Mouse (Mus musculus): ENCODE results near the gene Fntb. TPM values are rescaled to one million over a fixed set of nuclear protein-coding genes. Genes with fewer than 3 reads are reported as not detected.
A peak's percentile ranks its signal among the peaks of the same experiment; 100 is the strongest.

Gene Fntb
- total RNA-seq (2014; fragmentation: Nextera tagmentation) (17.4 and 19.3 TPM in 2 replicates), total RNA-seq (2017) (5.2 and 8.8 TPM in 2 replicates)

DNA sequence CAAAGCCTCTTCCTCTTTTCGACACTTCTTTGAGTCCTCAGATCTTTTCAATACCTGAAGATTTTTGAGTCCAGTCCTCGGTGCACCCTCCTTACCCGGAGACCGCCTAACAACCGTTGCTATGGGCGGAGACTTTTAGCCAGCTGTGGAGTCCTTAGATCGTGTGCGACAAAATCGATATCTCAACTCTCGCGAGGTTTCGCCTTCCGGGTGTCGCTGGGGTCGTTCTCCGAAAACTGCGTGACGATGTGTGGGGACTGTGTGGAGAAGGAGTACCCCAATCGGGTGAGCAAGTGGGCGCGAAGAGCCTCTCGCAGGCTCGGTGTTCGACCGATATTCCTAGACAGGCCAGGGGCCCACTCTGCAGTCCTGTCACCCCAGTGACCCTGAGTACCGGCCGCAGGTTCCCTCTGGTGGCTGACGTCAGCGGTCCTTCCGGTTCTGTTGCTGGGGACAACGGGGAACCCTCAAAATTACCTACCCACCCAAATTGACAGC lies at the start of gene Fntb, which contains the start of gene Churc1:
Gene Fntb, plus strand, starts transcription at position 236 of the 498 bp plus-strand sequence.
Gene Churc1, plus strand, starts transcription at position 185 of the 498 bp plus-strand sequence.
- peak; percentile 98 for ATAC-seq (replicated peaks; ENCODE audit: poor library complexity, severe bottlenecking)

DNA sequence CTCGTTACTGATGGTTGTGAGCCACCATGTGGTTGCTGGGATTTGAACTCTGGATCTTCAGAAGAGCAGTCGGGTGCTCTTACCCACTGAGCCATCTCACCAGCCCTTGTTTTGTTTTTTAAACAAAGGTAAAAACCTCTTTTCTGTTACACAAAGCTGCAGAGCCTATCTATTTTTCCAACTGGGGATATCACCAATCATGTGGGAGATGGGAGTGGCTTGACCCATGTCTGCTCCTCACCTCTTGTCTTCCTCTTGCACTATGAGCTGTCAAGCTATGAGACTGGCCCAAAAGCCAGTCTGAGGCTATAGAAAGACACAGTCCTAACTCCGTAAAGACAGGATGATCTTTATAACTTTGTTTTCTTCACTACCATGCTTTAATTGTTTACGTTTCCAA lies 47.0 kb upstream of the Fntb start:
- ATAC-seq (replicated peaks; ENCODE audit: poor library complexity, severe bottlenecking): no peak

DNA sequence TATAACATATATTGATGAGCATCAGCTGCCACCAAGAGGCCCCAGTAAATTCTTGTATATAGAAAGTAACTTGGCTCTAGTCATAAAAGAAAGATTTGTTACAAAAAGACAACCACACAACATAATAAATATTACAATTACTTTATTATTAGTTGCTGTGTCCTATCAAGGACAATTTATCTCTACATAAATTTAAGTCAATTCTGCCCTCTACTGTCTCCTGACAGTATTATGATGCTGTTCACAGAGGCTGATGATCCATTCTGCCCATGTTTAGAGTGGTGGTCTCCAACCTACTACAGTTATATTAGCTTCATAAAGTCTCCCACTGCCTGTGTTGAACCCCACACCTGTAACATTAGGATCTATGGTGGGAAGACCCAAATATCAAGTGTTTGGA lies 44.8 kb upstream of the Fntb start:
- no peak for ATAC-seq (replicated peaks; ENCODE audit: poor library complexity, severe bottlenecking)

DNA sequence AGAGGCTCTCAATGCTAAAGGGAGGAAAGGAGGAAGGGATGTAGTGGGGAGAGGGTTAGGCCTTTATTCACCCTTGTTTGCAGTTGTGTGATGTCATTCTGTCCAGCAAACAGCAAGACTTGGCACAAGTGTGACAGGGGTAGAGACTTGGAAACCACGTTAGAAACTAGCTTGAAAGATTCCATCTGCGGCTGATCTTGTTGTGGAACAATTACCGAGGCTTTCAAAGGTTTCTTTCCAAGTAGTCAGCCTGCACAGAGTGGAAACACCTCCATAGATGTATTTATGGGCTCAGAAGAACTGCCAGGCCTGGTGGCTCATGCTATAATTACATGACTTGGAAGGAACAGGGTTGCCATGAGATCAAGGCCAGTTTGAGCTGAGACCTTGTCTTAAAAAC lies 43.4 kb upstream of the Fntb start:
- ATAC-seq (replicated peaks; ENCODE audit: poor library complexity, severe bottlenecking): no peak

DNA sequence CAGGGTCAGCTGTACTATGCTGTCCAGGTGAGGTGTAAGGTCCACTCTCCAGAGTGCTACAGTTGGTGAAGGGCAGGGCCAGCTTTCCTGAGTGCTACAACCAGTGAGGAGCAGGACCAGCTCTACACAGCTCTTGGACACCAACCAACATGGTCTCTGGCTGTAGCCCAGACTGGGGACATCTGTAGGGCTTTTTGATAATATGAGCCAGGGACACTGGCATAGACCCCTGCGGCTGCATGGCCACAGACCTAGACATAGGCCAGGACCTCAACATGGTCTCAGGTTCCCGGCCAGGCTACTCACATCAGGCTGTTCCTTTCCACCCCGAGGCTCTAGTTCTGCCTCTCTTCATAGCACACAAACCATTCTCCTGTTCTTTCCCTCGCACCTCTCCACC lies 37.4 kb upstream of the Fntb start:
- no peak for ATAC-seq (replicated peaks; ENCODE audit: poor library complexity, severe bottlenecking)

DNA sequence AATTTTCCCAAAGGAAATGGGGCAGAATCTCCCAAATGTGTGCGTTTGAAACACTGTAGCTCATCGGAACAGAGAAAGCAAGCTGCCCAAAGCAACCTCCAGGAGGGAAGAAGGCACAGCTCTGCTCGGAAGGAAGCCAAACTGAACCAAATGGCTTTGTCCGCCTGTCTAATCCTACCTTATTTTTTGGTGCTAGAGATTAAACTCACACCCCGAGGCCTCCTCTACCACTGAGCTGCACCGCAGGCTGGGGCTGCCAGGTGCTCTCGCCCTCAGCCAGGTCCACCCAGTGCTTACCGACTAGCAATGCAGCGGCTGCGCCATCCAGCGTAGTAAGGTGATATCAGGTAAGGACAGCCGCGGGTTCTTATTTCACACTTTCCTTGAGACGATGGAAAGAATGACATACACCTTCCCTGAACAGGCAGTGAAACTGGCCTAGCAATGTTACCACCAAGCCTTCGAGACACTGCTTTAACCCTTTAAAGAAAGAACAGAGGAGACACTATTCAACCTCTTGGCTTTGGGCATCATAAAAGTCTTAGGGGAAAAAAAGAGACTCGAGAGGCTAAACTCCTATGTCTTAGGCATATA lies 14.4 kb upstream of the Fntb start:
- no peak for ATAC-seq (replicated peaks; ENCODE audit: poor library complexity, severe bottlenecking)

DNA sequence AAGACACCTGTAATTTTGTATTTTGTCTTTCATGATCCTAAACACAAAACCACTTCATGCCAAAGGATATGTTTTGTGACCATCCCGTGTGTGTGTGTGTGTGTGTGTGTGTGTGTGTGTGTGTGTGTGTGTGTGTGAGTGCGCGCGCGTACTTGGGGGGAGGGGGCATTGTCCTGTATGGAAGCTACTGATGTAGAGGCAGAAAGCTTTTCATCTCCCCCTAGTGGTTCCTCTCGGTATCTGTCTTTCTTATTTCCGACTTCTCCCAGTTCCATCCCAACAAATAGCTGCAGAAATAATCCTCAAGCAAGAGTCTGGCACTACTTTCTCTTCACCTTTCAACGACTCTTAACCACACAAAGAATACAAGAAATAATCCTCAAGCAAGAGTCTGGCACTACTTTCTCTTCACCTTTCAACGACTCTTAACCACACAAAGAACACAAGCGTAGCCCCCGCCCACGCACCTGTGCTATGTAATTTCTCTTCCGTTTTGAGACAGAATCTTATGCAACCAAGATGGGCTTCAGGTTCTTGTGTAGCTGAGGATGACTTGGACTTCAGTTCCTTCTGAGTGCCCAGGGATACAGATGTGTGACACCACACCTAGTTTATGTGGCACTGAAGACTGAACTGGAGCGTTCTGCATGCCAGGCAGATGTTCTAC lies 12.6 kb upstream of the Fntb start:
- ATAC-seq (replicated peaks; ENCODE audit: poor library complexity, severe bottlenecking): peak; percentile 56

DNA sequence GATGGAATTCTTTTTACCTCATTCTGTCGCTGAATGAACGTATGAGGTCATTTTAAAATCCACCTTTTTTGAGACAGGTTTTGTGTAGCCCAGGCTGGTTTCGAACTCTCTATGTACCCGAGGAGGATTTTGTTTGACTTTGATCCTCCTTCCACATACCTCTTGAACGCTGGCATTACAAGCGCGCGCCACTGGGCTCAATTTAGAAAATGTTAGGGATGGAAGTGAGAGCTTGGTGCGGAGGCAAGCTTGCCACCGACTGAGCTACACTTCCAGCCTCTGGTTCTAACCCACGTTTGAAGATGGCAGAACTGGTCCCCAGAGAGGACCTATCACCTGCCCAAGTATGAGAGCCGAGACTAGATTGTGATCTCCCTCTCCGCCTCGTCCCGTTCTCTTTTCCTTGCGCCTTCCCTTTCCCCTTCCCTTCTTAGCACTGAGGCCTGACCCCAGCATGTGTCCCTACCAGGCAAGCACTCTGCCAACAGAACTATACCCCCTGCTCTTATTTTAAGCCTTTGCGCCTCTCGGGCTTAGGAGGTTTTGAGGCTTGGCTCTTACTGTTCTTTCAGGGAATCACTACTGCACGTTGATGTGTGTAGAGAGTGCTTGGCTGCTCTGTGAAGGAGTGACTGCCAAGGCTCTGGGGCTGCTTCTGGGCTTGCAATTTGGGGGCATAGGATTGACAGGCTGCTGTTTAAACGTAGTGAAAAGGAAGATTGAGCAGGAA lies 677 bp downstream of the Fntb start:
- ATAC-seq (replicated peaks; ENCODE audit: poor library complexity, severe bottlenecking): 0 out of 2 replicates have a peak, but pooled peaks have one; percentile 2

DNA sequence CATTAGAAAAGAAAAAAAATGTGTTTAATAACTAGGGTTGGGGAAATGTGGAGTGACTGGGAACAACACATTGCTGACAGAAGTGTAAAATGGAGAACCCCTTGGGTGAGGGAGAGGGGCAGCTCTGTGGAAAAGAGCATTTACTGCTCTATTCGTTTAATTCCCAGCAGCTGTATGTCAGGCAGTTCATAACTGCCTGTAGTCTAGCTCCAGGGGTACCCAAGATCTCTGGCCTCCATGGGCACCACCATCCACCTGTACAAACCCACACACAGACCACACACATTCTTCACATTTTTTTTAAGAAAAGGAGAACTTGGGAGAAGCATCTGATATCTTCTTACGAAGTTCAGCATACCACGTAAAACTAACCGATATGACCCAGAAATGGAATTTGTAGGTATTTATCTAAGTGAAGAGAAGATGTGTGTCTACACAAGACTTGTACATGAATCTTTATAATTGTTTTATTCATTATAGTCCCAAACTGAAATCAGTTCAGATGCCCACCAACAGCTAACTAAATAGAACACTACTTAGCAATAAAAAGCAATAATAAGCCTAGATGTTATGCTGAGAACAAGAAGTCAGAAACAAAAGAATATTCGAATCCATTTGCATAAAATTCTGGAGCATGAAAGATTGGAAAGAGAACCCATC lies 5.6 kb downstream of the Fntb start:
- ATAC-seq (replicated peaks; ENCODE audit: poor library complexity, severe bottlenecking): no peak

DNA sequence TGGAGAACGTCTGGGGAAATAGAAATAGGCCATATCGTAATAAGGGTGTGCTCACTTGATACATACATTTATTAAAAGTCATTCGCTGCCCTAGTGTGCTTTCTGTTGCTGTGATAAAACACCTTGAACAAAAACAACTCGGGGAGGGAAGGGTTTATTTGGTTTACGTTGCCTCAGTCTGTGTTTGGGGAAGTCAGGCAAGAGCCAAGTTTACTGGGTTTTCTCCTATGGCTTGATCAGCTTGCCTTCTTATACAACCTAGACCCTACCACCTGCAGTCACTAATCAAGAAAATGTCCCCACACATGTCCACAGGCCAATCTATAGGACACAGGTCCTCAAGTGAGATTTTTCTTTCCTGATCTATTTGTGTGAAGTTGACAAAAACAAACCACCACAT lies 6.2 kb downstream of the Fntb start:
- ATAC-seq (replicated peaks; ENCODE audit: poor library complexity, severe bottlenecking): no peak

DNA sequence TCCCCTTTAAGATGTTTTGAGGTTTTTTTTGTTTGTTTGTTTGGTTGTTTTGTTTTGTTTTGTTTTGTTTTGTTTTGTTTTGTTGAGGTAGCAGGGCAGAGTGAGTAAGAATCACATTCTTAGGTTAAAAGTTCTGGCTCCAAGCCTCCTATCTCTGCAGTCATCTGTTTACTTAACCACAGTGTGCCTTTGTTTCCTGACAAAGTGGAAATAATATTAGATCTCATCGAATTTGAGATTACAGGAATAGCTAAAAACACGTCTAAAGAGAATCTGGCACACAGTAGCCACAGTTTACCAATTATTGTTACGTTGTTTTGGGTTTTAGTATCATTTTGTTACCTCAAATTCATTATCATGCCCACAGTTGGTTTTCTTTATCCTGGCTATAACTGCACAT lies 9.3 kb downstream of the Fntb start:
- ATAC-seq (replicated peaks; ENCODE audit: poor library complexity, severe bottlenecking): no peak

DNA sequence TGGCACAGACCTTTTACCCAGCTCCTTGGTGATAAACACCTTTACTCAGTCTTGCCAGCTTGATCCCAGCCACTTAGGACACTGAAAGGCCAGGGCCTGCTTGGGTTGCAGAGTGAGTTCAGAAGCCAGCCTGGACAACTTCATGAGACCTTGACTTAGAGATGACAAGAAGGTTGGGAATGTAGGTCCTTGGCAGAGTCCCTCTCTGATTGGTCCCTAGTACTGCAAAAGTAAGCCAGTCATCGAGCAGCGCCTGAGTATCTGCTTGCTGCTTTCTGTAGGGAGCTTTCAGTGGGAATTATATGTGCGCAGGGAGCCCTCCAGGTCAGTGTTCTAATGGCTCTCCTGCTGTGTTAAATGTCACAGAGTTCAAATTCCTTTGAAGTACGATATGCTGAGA lies 9.7 kb downstream of the Fntb start:
- no peak for ATAC-seq (replicated peaks; ENCODE audit: poor library complexity, severe bottlenecking)

DNA sequence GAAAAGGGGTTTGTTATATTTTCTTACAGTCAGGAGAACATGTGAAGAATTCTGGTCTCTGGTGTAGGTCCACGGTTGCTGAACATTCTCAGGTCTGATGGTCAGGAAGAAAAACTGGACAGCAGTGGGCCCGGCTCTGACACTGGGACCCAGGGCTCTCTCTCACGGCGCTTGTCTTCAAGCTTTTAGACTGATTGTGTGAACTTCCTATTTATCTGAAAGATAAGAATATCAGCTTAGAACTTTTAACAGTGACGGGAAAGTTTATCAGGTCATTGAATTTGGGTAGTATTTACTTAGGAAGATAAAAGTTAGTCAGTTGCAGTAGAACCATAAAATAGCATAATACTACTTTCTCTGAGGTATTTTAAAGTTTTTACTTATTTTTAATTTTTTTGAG lies 11.5 kb downstream of the Fntb start:
- ATAC-seq (replicated peaks; ENCODE audit: poor library complexity, severe bottlenecking): no peak

DNA sequence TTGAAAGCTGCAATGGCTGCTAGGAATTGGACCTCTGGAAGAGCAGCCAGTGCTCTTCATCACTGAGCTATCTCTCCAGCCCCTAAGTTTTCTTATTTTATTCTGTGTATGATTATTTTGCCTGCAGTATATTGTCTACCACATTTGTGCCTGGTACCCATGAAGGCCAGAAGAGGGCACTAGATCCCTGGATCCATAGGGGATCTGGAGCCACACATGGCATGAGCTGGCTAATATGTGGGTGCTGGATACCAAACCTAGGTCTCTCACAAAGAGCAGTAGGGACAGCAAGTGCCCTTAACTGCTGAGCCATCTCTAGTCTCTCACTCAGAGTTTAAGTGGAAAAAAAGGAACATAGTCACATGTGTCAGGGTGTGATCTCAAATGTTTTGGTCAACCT lies 12.5 kb downstream of the Fntb start:
- no peak for ATAC-seq (replicated peaks; ENCODE audit: poor library complexity, severe bottlenecking)

DNA sequence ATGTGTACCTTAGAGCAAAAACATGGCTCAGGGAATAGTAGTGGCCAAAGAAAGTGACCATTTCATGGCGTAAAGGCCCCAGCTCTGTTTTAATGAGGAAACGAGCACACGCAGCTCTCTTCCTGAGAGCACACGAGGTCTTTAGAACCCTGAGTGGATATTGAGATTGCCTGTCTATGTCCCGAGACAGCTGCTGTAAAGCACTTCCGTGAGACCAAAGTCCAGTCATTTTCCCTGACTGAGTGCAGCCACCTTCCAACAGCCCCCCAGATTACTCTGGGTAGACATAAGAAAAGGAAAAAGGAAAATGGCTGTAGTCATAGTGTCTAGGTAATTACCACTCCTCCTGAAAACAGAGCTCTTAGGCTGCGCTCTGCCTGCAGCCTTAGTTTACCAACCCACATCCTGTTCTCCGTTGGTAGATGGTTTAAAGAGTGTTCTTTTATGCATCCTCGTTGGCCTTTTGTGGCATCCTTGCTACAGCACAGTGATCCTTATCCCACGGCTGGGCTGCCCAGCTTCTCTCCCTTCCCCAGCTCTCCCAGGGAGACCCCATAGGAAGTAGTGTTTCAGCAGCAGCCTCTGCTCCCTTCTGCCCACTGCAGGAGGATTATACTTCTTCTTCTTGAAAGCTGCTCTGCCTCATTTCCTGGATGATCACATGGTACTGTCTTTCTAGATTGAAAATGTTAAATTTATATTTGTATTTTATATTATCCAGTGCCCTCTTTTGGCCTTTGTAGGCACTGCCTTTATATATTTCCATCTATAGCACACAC lies 13.1 kb downstream of the Fntb start:
- no peak for ATAC-seq (replicated peaks; ENCODE audit: poor library complexity, severe bottlenecking)

DNA sequence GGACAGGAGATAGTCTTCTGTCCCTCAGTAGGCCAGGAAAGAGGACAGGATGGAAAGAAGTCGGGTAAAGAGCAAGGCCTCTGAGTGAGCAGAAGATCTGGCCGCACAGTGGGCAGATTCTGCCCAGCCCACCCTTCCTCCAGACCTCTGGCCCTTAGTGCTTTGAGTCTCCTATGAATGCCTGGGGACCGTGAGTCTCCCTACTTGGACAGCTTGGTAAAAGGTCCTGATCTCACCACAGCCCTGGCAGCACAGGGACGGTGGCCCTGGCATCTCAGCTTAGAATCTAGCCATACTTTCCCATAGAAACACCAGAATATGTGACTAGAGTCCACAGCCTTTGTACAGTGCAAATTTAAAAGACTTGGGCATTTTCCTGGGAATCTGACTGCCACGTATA lies 14.6 kb downstream of the Fntb start:
- no peak for ATAC-seq (replicated peaks; ENCODE audit: poor library complexity, severe bottlenecking)

DNA sequence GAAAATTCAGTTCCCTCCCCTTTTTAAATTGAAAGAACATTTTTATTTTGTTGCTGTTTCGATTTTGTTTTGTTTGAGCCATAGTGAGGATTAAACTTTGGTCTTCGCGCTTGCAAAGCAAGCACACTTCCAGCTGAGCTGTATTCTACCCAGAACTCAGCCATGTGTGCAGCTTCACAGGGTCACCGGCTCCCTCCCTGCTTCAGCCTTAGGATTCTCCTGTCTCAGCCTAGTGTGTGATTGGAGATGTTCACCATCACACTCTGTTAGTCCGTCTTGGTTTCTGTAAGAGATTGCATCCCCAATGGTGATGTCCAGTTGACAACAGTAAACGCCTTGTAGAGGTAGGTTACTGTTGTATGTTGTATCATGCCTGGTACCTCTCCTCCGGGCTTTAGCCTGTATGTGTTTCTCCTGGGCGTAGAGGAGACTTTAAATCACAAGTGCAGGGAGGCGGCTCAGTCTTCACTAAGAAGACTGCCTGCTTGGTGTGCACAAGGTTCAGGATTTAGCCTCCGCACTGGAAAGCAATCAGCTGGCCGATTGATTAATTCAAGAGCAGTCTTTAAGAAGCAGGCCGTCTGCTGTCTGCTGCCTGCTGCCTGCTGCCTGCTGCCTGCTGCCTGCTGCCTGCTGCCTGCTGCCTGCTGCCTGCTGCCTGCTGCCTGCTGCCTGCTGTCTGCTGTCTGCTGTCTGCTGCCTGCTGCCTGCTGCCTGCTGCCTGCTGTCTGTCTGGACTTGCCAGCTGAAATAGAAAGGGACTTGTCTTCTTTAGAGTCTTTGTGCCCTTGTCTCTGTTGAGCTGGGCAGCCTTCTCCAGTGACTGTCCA lies 15.5 kb downstream of the Fntb start:
- no peak for ATAC-seq (replicated peaks; ENCODE audit: poor library complexity, severe bottlenecking)

DNA sequence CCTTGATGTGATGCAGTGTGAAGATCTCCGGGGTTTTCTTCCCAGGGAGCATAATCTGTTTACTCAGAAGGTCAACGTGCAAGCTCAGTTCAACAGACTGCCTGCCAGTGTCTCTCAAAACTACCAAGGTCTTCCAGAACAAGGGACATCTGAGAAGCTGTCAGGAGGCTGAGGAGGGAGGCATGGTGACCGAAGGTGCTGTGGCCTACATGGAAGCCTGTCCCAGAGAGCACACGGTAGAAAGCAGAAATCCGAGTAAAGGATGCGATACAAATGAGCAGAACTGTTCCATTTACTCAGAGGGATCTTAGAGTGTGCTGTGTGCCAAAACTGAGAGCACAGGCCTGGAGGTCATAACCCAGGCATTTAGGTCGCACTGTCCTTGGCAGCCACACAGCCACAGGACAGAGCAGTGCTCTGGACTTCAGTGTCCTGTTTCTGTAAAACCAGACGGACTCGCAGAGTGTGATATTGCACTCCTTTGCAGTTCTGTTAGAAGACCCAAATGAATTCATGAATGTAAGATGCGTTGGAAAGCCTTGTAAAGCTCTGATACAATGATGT lies 18.7 kb downstream of the Fntb start:
- no peak for ATAC-seq (replicated peaks; ENCODE audit: poor library complexity, severe bottlenecking)

Measured in granulocyte monocyte progenitor cell, adult 5-6 weeks (primary cell).